Mouse (Mus musculus) liver, embryonic 16.5 days (tissue): ENCODE data around the gene Kmt5c. TPM values are rescaled to one million over a fixed set of nuclear protein-coding genes. Genes with fewer than 3 reads are reported as not detected.

ENCODE experiments used
- ATAC-seq: fragments of 200-750 bp; cut with Nextera tagmentation; 2 replicates; pipeline ENCODE4 v1.8.0; 2017; ENCODE audit warnings: low read depth, mild to moderate bottlenecking, moderate number of reproducible peaks, moderate library complexity
- H3K27ac ChIP-seq: fragments of 300-500 bp; sonication (generic); 2 replicates; pipeline ENCODE4 v1.5.1; 2014; ENCODE audit warnings: mild to moderate bottlenecking, low read length
- H3K27me3 ChIP-seq: fragments of 300-500 bp; sonication (generic); 2 replicates; pipeline ENCODE4 v1.6.1; 2014; ENCODE audit warnings: low read depth, low read length, mixed read lengths; ENCODE audit not compliant: control insufficient read depth, insufficient read depth
- H3K36me3 ChIP-seq: fragments of 300-500 bp; sonication (generic); 2 replicates; pipeline ENCODE4 v1.6.1; 2014; ENCODE audit warnings: mild to moderate bottlenecking; ENCODE audit not compliant: control insufficient read depth, insufficient read depth
- H3K4me1 ChIP-seq: fragments of 300-500 bp; sonication (generic); 2 replicates; pipeline ENCODE4 v1.6.1; 2014; ENCODE audit warnings: low read depth, low read length, mixed read lengths; ENCODE audit not compliant: control insufficient read depth
- H3K4me2 ChIP-seq: fragments of 300-500 bp; sonication (generic); 2 replicates; pipeline ENCODE4 v1.6.1; 2014; ENCODE audit warnings: low read depth, low read length, mixed read lengths
- H3K4me3 ChIP-seq: fragments of 300-500 bp; sonication (generic); 2 replicates; pipeline ENCODE4 v1.5.1; 2014; ENCODE audit warnings: low read depth, mild to moderate bottlenecking, low read length
- H3K9ac ChIP-seq: fragments of 300-500 bp; sonication (generic); 2 replicates; pipeline ENCODE4 v1.6.1; 2014; ENCODE audit warnings: low read depth, low read length
- H3K9me3 ChIP-seq: fragments of 300-500 bp; sonication (generic); replicated peaks from 2 replicates; pipeline ENCODE4 v1.6.1; 2016; ENCODE audit warnings: low read length; ENCODE audit not compliant: control insufficient read depth
- WGBS: fragments of 180-500 bp; shearing (Covaris S2); extraction: QIAGEN DNeasy Blood & Tissue Kit; methylation state at CpG from one replicate; pipeline ENCODE4 v1.1.7; 2014; ENCODE audit not compliant: insufficient replicate concordance; 5-methylcytosine and 5-hydroxymethylcytosine counted together
- polyA plus RNA-seq: library from polyadenylated mRNA; unstranded; fragments of >200 nt; fragmentation: Nextera tagmentation; extraction: Ambion mirVana; gene quantifications from 2 replicates; pipeline ENCODE4 v1.2.1, GENCODE M21; 2015

Gene Kmt5c
- polyA plus RNA-seq, result 41.3 and 47.4 TPM in 2 replicates

DNA sequence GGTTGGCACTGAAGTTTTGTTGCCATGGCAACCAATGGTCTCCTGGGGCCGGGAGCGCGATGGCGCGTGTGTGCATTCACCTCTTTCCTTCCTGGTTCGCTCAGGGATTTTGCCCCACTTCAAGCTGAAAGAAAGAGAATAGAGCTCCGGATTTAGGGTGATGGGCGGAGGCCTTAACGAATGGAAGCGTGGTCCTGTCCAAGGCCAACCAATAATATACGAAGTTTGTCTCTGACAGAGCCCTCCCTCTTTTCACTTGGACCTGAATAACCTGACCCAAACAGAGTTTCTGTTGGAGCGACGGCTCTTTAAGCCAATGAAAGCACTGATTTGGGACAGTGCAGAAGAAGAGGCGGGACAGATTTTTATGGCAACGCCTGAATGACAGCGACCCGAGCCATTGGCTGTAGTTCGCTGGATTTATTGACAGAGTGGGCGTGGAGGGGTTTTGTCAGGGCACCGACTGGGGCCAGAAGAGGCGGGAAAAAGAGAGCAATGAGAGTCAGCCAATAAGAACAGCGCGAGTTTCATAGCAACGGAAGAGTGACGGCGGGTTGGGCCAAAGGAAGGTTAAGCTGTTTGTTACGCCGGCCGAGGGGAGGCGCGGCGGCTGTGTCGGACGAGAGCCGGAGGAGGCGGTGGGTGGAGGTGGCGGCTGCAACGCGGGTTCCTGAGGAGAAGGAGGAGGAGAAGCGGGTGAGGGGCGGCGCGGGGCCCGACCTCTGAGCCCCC is at the start of gene Kmt5c:
Gene Kmt5c, plus strand, starts transcription at position 572 of the 732 bp plus-strand sequence.
- peak within 1 kb of the TSS; percentile 91 for H3K4me2 ChIP-seq
- H3K9me3 ChIP-seq, result no peaks in the 10 kb centered on the region
- peak; percentile 88 for ATAC-seq
- 0 out of 2 replicates have a peak, but pooled peaks cover 2% of the 10 kb centered on the region for H3K36me3 ChIP-seq
- H3K27ac ChIP-seq, result peak within 1 kb of the TSS; percentile 93
- peak within 1 kb of the TSS; percentile 83 for H3K4me3 ChIP-seq
- under 1% methylated on average over 38 of the region's 44 CpGs for WGBS
- H3K9ac ChIP-seq, result peak within 1 kb of the TSS; percentile 90
- no peaks in the 10 kb centered on the region for H3K27me3 ChIP-seq
- H3K4me1 ChIP-seq, result peaks cover 45% of the 10 kb centered on the region

DNA sequence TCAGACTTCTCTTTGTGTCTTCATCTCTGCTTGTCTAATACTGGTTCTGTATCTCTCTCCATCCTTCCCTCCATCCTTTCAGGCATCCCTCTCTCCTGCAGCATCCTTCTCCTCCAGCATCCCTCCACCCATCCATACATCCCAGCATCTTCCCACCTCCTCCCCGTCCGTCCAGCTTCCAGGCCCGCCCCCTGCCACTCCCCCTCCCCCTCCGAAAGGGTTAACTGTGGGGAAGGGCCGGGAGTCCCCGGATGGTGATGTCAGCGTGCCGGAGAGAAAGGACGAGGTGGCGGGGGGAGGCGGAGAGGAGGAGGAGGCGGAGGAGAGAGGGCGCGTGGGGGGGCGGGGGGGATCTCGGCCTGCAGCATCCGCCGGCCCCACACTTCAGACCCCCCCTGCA is 49.5 kb upstream of the Kmt5c start, which contains the start of gene Brsk1:
Gene Brsk1, plus strand, starts transcription at position 218 of the 400 bp plus-strand sequence.
- H3K4me3 ChIP-seq, result peak within 1 kb of the TSS; percentile 44
- peaks cover 24% of the 10 kb centered on the region for H3K27me3 ChIP-seq
- H3K9me3 ChIP-seq, result no peaks in the 10 kb centered on the region
- no peak within 1 kb of the TSS for H3K27ac ChIP-seq
- no peak for ATAC-seq
- H3K36me3 ChIP-seq, result no peaks in the 10 kb centered on the region
- 4% methylated on average over 9 of the region's 18 CpGs for WGBS
- peak within 1 kb of the TSS; percentile 64 for H3K4me2 ChIP-seq
- peaks cover 3% of the 10 kb centered on the region for H3K4me1 ChIP-seq
- no peak within 1 kb of the TSS for H3K9ac ChIP-seq

DNA sequence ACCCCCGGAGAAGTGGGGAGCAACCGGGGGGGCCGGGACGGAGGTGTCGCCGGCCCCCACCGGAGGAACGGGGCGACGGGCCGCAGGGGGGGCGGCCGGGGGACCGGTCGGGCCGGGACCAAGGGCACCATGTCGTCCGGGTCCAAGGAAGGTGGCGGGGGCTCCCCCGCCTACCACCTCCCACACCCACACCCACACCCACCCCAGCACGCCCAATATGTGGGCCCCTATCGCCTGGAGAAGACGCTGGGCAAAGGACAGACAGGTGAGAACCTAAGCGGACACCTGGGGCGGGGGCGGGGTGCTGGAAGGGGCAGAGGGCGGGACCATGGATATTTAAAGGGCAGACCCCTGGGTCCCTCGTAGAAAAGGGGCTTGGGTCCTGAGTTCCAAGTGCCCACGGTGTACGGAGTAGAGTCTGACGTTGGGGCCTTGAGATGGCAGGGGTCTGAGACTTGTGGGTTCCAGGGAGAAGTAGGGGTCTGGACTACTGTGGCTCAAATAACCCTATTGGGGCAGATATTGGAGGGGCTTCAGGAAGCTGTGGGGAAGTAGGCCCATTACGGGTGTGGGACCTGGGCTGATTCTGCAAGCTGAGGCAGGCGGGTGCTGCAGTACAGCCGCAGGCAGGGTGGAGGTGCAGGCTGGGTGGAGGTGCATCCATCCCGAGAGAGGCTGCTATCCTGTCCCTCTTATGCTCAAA is 48.8 kb upstream of the Kmt5c start:
- Histone ChIP-seq H3K36me3 (no peaks in the 10 kb centered on the region), H3K27ac (no peak overlapping the region), H3K4me1 (peaks cover 3% of the 10 kb centered on the region), H3K9me3 (no peaks in the 10 kb centered on the region), H3K9ac (no peak overlapping the region), H3K27me3 (peaks cover 24% of the 10 kb centered on the region), H3K4me3 (peak overlapping the region; percentile 44), H3K4me2 (peak overlapping the region; percentile 64)
- 19% methylated on average over 30 of the region's 35 CpGs for WGBS
- peak; percentile 30; the same call in 1 of the 2 replicates for ATAC-seq

DNA sequence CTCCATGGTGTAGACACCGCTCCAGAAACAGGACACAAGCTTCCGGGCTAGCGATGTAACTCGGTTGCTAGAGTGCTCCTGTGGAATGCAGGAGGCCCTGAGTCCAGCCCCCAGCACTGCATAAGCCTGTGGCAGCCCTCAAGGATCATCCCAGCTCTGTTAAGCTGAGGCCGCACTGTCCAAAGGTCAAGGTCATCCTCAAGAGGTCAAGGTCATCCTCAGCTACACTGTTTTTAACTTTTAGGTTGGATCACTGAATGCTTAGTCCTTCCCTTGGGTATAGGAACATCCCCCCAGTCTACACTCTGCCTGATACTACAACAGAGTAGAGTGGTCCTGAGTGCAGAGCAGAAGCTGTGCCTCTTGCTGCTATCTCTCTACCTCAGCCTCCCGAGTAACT is 46.9 kb upstream of the Kmt5c start:
- peaks cover 3% of the 10 kb centered on the region for H3K4me1 ChIP-seq
- 69% methylated on average over 6 of the region's 6 CpGs for WGBS

DNA sequence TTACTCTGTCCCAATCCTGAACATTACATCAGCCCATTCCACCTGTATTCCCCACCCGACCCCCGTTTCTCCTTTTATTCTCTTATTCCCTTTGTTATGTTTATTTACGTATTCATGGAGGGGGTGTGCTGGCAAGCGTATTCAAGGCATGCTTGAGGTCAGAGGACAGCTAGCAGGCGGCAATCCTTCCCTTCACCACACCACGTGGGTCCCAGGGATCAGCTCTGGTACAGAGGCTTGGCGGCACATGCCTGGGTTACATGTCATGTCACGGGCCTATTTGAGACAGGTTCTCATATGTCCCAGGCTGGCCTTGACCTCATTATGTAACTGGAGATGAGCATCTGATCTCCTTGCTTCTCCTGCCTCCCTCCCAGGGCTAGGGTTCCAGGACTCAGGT is 37.6 kb upstream of the Kmt5c start:
- Histone ChIP-seq H3K36me3 (no peaks in the 10 kb centered on the region), H3K9ac (no peak overlapping the region), H3K4me2 (no peak overlapping the region), H3K9me3 (no peaks in the 10 kb centered on the region), H3K4me3 (no peak overlapping the region), H3K4me1 (no peaks in the 10 kb centered on the region; the same call in 1 of the 2 replicates), H3K27ac (no peak overlapping the region), H3K27me3 (no peaks in the 10 kb centered on the region; the same call in 1 of the 2 replicates)
- ATAC-seq, result no peak
- WGBS, result 66% methylated on average over 8 of the region's 8 CpGs

More for the DNA sequence above, 46.9 kb upstream of the Kmt5c start:
- Histone ChIP-seq H3K4me2 (no peak overlapping the region), H3K9ac (no peak overlapping the region), H3K9me3 (no peaks in the 10 kb centered on the region), H3K27ac (no peak overlapping the region), H3K36me3 (no peaks in the 10 kb centered on the region), H3K4me3 (no peak overlapping the region), H3K27me3 (peaks cover 24% of the 10 kb centered on the region)
- ATAC-seq, result no peak

DNA sequence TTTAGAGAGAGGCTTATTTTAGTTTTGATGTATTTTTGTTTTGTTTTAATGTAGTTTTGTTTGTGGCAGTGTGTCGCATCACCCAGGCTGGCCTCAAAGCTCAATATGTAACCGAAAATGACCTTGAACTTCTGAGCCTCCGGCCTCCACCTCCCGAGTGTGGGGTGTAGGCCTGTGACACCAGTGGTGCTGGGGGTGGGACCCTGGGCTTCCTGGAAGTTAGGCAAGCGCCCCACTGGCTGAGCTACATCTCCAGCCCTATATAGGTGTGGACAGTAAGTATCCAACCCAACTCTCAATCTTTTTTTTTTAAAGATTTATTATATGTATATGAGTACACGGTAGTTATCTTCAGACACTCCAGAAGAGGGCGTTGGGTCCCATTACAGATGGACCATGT is 36.7 kb upstream of the Kmt5c start:
- no peaks in the 10 kb centered on the region for H3K9me3 ChIP-seq
- no peak for ATAC-seq
- H3K4me1 ChIP-seq, result no peaks in the 10 kb centered on the region; the same call in 1 of the 2 replicates
- no peak overlapping the region for H3K9ac ChIP-seq
- H3K36me3 ChIP-seq, result no peaks in the 10 kb centered on the region
- no peak overlapping the region for H3K4me2 ChIP-seq
- no peak overlapping the region for H3K4me3 ChIP-seq
- no peaks in the 10 kb centered on the region; the same call in 1 of the 2 replicates for H3K27me3 ChIP-seq
- no peak overlapping the region for H3K27ac ChIP-seq
- 70% methylated on average over 7 of the region's 7 CpGs for WGBS

DNA sequence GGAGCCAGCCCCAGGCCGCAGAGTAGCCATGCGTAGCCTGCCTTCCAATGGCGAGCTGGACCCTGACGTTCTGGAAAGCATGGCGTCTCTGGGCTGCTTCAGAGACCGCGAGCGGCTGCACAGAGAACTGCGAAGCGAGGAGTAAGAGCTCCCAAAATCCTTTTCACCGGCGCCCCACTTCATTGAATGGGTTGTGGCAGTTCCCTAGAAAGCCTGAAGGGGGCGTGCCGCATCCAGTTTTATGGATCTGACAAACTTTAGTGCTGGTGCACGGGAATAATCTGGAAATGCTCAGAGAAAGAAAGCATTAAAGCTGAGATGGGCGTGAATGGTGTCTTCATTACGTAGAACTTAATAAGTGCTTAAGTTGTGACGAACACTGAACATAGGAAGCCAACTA is 34.8 kb upstream of the Kmt5c start:
- H3K9ac ChIP-seq, result peak overlapping the region; percentile 30; the same call in 1 of the 2 replicates
- no peaks in the 10 kb centered on the region; the same call in 1 of the 2 replicates for H3K4me1 ChIP-seq
- 34% methylated on average over 18 of the region's 18 CpGs for WGBS
- no peaks in the 10 kb centered on the region for H3K9me3 ChIP-seq
- no peaks in the 10 kb centered on the region; the same call in 1 of the 2 replicates for H3K27me3 ChIP-seq
- H3K4me2 ChIP-seq, result no peak overlapping the region
- no peak overlapping the region for H3K4me3 ChIP-seq
- H3K27ac ChIP-seq, result no peak overlapping the region
- no peaks in the 10 kb centered on the region for H3K36me3 ChIP-seq
- ATAC-seq, result no peak

DNA sequence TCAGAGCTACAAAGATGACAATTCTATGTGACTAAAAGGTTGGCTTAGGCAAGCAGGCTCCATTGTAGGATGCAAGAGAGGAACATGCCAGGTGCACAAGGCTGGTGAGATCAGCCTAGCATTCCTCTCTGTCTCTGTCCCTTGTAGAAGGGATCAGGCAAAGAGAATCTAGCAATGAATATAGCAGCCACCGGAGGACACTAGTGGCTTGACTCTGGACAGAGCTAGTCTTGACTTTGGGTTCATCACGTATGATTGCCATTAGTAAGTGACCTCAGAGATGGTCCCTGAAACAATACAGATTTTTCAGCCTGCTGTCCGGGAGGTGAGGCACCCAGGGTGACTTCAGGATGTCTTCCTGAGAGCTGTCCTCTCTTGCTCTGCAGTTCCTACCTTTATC is 27.3 kb upstream of the Kmt5c start:
- no peak for ATAC-seq

DNA sequence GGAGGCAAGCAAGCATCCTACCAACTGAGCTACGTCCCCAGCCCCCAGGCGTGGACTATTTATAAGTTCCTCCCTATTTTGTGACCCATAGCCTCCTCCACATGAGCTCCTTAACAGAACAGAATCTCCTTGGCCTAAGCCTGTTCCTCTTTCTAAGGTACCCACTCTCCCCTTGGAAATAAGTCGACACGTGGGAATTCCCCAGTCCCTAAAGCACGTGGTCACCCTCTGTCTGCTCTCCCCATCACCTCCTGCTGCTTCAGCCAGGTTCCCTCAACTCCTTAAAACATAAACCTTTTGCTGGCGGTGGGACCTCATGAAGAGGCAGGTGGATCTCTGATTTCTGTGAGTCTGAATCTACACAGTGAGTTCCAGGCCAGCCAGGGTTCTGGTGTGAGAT is 23.0 kb upstream of the Kmt5c start:
- H3K27ac ChIP-seq, result no peak overlapping the region
- no peaks in the 10 kb centered on the region for H3K27me3 ChIP-seq
- H3K9ac ChIP-seq, result no peak overlapping the region
- no peak overlapping the region for H3K4me2 ChIP-seq
- no peak overlapping the region for H3K4me3 ChIP-seq
- ATAC-seq, result no peak
- 43% methylated on average over 6 of the region's 6 CpGs for WGBS
- H3K36me3 ChIP-seq, result no peaks in the 10 kb centered on the region
- H3K9me3 ChIP-seq, result no peaks in the 10 kb centered on the region
- H3K4me1 ChIP-seq, result no peaks in the 10 kb centered on the region

More for the DNA sequence above, 27.3 kb upstream of the Kmt5c start:
- WGBS, result 54% methylated on average over 3 of the region's 3 CpGs
- Histone ChIP-seq H3K4me3 (no peak overlapping the region), H3K9me3 (no peaks in the 10 kb centered on the region), H3K36me3 (no peaks in the 10 kb centered on the region), H3K4me1 (no peaks in the 10 kb centered on the region), H3K27ac (no peak overlapping the region), H3K9ac (no peak overlapping the region), H3K27me3 (no peaks in the 10 kb centered on the region), H3K4me2 (no peak overlapping the region)
